Mouse (Mus musculus): ENCODE data around the gene Scrt2. TPM values are rescaled to one million over a fixed set of nuclear protein-coding genes. Genes with fewer than 3 reads are reported as not detected.

Scrt2 gene
- polyA plus RNA-seq, 1 experiment from 2014 or later: 1.9 TPM

- Histone ChIP-seq H3K4me1 (ENCODE audit: control insufficient read depth, insufficient read depth, low read length) (peaks cover 8% of the 10 kb centered on the region), H3K4me3 (ENCODE audit: low read depth, low read length) (peak overlapping the region; percentile 34), H3K36me3 (replicated peaks; ENCODE audit: control insufficient read depth, insufficient read depth, low read depth, low read length) (no peaks in the 10 kb centered on the region), H3K9me3 (replicated peaks; ENCODE audit: control insufficient read depth, low read length) (no peaks in the 10 kb centered on the region), H3K4me2 (ENCODE audit: low read depth, low read length) (peak overlapping the region; percentile 57), H3K9ac (replicated peaks; ENCODE audit: low read length) (no peak overlapping the region), H3K27ac (replicated peaks; ENCODE audit: low read depth, low read length) (no peak overlapping the region), H3K27me3 (ENCODE audit: control insufficient read depth, insufficient read depth, low read length) (peaks cover 35% of the 10 kb centered on the region)
- ATAC-seq (replicated peaks; ENCODE audit: insufficient number of reproducible peaks, low FRiP score, low TSS enrichment, low read depth) (no peak), DNase-seq (ENCODE audit: low spot score) (peak; percentile 17)
- WGBS: 12% methylated on average over 44 of the region's 45 CpGs
Measured at GRCm38 (mm10) chr2:152092927-152093326, 11.6 kb downstream of the Scrt2 start.

GRCm38 (mm10) chr2:152093356-152093792 is 12.0 kb downstream of the Scrt2 start:
- Histone ChIP-seq H3K9me3 (replicated peaks; ENCODE audit: control insufficient read depth, low read length) (no peaks in the 10 kb centered on the region), H3K4me3 (ENCODE audit: low read depth, low read length) (peak overlapping the region; percentile 34), H3K4me2 (ENCODE audit: low read depth, low read length) (peak overlapping the region; percentile 57), H3K36me3 (replicated peaks; ENCODE audit: control insufficient read depth, insufficient read depth, low read depth, low read length) (no peaks in the 10 kb centered on the region), H3K9ac (replicated peaks; ENCODE audit: low read length) (peak overlapping the region; percentile 10; the same call in 1 of the 2 replicates), H3K27me3 (ENCODE audit: control insufficient read depth, insufficient read depth, low read length) (peaks cover 35% of the 10 kb centered on the region), H3K27ac (replicated peaks; ENCODE audit: low read depth, low read length) (no peak overlapping the region), H3K4me1 (ENCODE audit: control insufficient read depth, insufficient read depth, low read length) (peaks cover 8% of the 10 kb centered on the region)
- ATAC-seq (replicated peaks; ENCODE audit: insufficient number of reproducible peaks, low FRiP score, low TSS enrichment, low read depth) (no peak), DNase-seq (ENCODE audit: low spot score) (peak; percentile 49)
- WGBS: 2% methylated on average over 60 of the region's 60 CpGs

- H3K27me3 ChIP-seq (ENCODE audit: control insufficient read depth, insufficient read depth, low read length): peaks cover 35% of the 10 kb centered on the region
- H3K4me3 ChIP-seq (ENCODE audit: low read depth, low read length): no peak overlapping the region
- peak overlapping the region; percentile 36 for H3K4me2 ChIP-seq (ENCODE audit: low read depth, low read length)
- ATAC-seq (replicated peaks; ENCODE audit: insufficient number of reproducible peaks, low FRiP score, low TSS enrichment, low read depth): peak; percentile 46; the same call in 1 of the 2 replicates
- no peaks in the 10 kb centered on the region for H3K9me3 ChIP-seq (replicated peaks; ENCODE audit: control insufficient read depth, low read length)
- peaks cover 8% of the 10 kb centered on the region for H3K4me1 ChIP-seq (ENCODE audit: control insufficient read depth, insufficient read depth, low read length)
- no peak overlapping the region for H3K27ac ChIP-seq (replicated peaks; ENCODE audit: low read depth, low read length)
- 7% methylated on average over 29 of the region's 29 CpGs for WGBS
- 0 out of 2 replicates have a peak overlapping the region, but pooled peaks have one; percentile 3 for H3K9ac ChIP-seq (replicated peaks; ENCODE audit: low read length)
- H3K36me3 ChIP-seq (replicated peaks; ENCODE audit: control insufficient read depth, insufficient read depth, low read depth, low read length): no peaks in the 10 kb centered on the region
- DNase-seq (ENCODE audit: low spot score): peak; percentile 28
Measured at GRCm38 (mm10) chr2:152094856-152095545, 13.7 kb downstream of the Scrt2 start.

GRCm38 (mm10) chr2:152096922-152097321 is 15.6 kb downstream of the Scrt2 start:
- WGBS: 75% methylated on average over 2 of the region's 2 CpGs
- H3K27me3 ChIP-seq (ENCODE audit: control insufficient read depth, insufficient read depth, low read length): peaks cover 35% of the 10 kb centered on the region
- H3K27ac ChIP-seq (replicated peaks; ENCODE audit: low read depth, low read length): no peak overlapping the region
- H3K9me3 ChIP-seq (replicated peaks; ENCODE audit: control insufficient read depth, low read length): no peaks in the 10 kb centered on the region
- no peaks in the 10 kb centered on the region for H3K36me3 ChIP-seq (replicated peaks; ENCODE audit: control insufficient read depth, insufficient read depth, low read depth, low read length)
- no peak overlapping the region for H3K4me2 ChIP-seq (ENCODE audit: low read depth, low read length)
- ATAC-seq (replicated peaks; ENCODE audit: insufficient number of reproducible peaks, low FRiP score, low TSS enrichment, low read depth) (no peak), DNase-seq (ENCODE audit: low spot score) (no peak)
- H3K4me3 ChIP-seq (ENCODE audit: low read depth, low read length): no peak overlapping the region
- no peak overlapping the region for H3K9ac ChIP-seq (replicated peaks; ENCODE audit: low read length)
- peaks cover 8% of the 10 kb centered on the region for H3K4me1 ChIP-seq (ENCODE audit: control insufficient read depth, insufficient read depth, low read length)

- H3K4me3 ChIP-seq (ENCODE audit: low read depth, low read length): no peak overlapping the region
- ATAC-seq (replicated peaks; ENCODE audit: insufficient number of reproducible peaks, low FRiP score, low TSS enrichment, low read depth) (no peak), DNase-seq (ENCODE audit: low spot score) (no peak)
- no peak overlapping the region for H3K9ac ChIP-seq (replicated peaks; ENCODE audit: low read length)
- H3K4me2 ChIP-seq (ENCODE audit: low read depth, low read length): no peak overlapping the region
- H3K27me3 ChIP-seq (ENCODE audit: control insufficient read depth, insufficient read depth, low read length): peaks cover 27% of the 10 kb centered on the region
- 82% methylated on average over 11 of the region's 11 CpGs for WGBS
- no peak overlapping the region for H3K27ac ChIP-seq (replicated peaks; ENCODE audit: low read depth, low read length)
- H3K36me3 ChIP-seq (replicated peaks; ENCODE audit: control insufficient read depth, insufficient read depth, low read depth, low read length): no peaks in the 10 kb centered on the region
- H3K4me1 ChIP-seq (ENCODE audit: control insufficient read depth, insufficient read depth, low read length): peaks cover 8% of the 10 kb centered on the region
- H3K9me3 ChIP-seq (replicated peaks; ENCODE audit: control insufficient read depth, low read length): no peaks in the 10 kb centered on the region
Measured at GRCm38 (mm10) chr2:152097916-152098315, 16.6 kb downstream of the Scrt2 start.

- H3K27me3 ChIP-seq (ENCODE audit: control insufficient read depth, insufficient read depth, low read length): peaks cover 11% of the 10 kb centered on the region
- no peaks in the 10 kb centered on the region for H3K36me3 ChIP-seq (replicated peaks; ENCODE audit: control insufficient read depth, insufficient read depth, low read depth, low read length)
- no peaks in the 10 kb centered on the region for H3K4me1 ChIP-seq (ENCODE audit: control insufficient read depth, insufficient read depth, low read length)
- no peak overlapping the region for H3K4me2 ChIP-seq (ENCODE audit: low read depth, low read length)
- no peak overlapping the region for H3K27ac ChIP-seq (replicated peaks; ENCODE audit: low read depth, low read length)
- no peak overlapping the region for H3K4me3 ChIP-seq (ENCODE audit: low read depth, low read length)
- H3K9ac ChIP-seq (replicated peaks; ENCODE audit: low read length): no peak overlapping the region
- no peak for DNase-seq (ENCODE audit: low spot score)
- no peaks in the 10 kb centered on the region for H3K9me3 ChIP-seq (replicated peaks; ENCODE audit: control insufficient read depth, low read length)
- ATAC-seq (replicated peaks; ENCODE audit: insufficient number of reproducible peaks, low FRiP score, low TSS enrichment, low read depth): no peak
- 62% methylated on average over 3 of the region's 3 CpGs for WGBS
Measured at GRCm38 (mm10) chr2:152099538-152099937, 18.2 kb downstream of the Scrt2 start.

- Histone ChIP-seq H3K4me3 (ENCODE audit: low read depth, low read length) (no peak overlapping the region), H3K4me2 (ENCODE audit: low read depth, low read length) (no peak overlapping the region), H3K27ac (replicated peaks; ENCODE audit: low read depth, low read length) (no peak overlapping the region), H3K4me1 (ENCODE audit: control insufficient read depth, insufficient read depth, low read length) (no peaks in the 10 kb centered on the region), H3K27me3 (ENCODE audit: control insufficient read depth, insufficient read depth, low read length) (no peaks in the 10 kb centered on the region), H3K36me3 (replicated peaks; ENCODE audit: control insufficient read depth, insufficient read depth, low read depth, low read length) (no peaks in the 10 kb centered on the region), H3K9ac (replicated peaks; ENCODE audit: low read length) (no peak overlapping the region), H3K9me3 (replicated peaks; ENCODE audit: control insufficient read depth, low read length) (no peaks in the 10 kb centered on the region)
- 73% methylated on average over 13 of the region's 13 CpGs for WGBS
- ATAC-seq (replicated peaks; ENCODE audit: insufficient number of reproducible peaks, low FRiP score, low TSS enrichment, low read depth): no peak
- no peak for DNase-seq (ENCODE audit: low spot score)
Measured at GRCm38 (mm10) chr2:152101761-152102160, 20.4 kb downstream of the Scrt2 start.

GRCm38 (mm10) chr2:152102369-152102768 is 21.0 kb downstream of the Scrt2 start:
- DNase-seq (ENCODE audit: low spot score) (no peak), ATAC-seq (replicated peaks; ENCODE audit: insufficient number of reproducible peaks, low FRiP score, low TSS enrichment, low read depth) (no peak)
- Histone ChIP-seq H3K9me3 (replicated peaks; ENCODE audit: control insufficient read depth, low read length) (no peaks in the 10 kb centered on the region), H3K4me1 (ENCODE audit: control insufficient read depth, insufficient read depth, low read length) (no peaks in the 10 kb centered on the region), H3K9ac (replicated peaks; ENCODE audit: low read length) (no peak overlapping the region), H3K27ac (replicated peaks; ENCODE audit: low read depth, low read length) (no peak overlapping the region), H3K36me3 (replicated peaks; ENCODE audit: control insufficient read depth, insufficient read depth, low read depth, low read length) (no peaks in the 10 kb centered on the region), H3K27me3 (ENCODE audit: control insufficient read depth, insufficient read depth, low read length) (no peaks in the 10 kb centered on the region), H3K4me3 (ENCODE audit: low read depth, low read length) (no peak overlapping the region), H3K4me2 (ENCODE audit: low read depth, low read length) (no peak overlapping the region)
- 69% methylated on average over 6 of the region's 6 CpGs for WGBS

Data from embryonic facial prominence, embryonic 11.5 days (tissue).